Mouse (Mus musculus) macrophage (primary cell): Measurements from ENCODE around the gene Nepro. TPM values are rescaled to one million over a fixed set of nuclear protein-coding genes. Genes with fewer than 3 reads are reported as not detected.

Source experiments
- H3K27ac ChIP-seq: fragments of 350-480 bp; formaldehyde crosslinking; 2 replicates; pipeline ENCODE4 v1.9.0; 2021
- H3K36me3 ChIP-seq: fragments of 350-480 bp; formaldehyde crosslinking; 2 replicates; pipeline ENCODE4 v1.9.0; 2021; ENCODE audit errors: inconsistent target
- H3K4me3 ChIP-seq: fragments of 350-480 bp; formaldehyde crosslinking; 2 replicates; pipeline ENCODE4 v1.9.0; 2021; ENCODE audit errors: inconsistent target
- H3K79me2 ChIP-seq: fragments of 350-480 bp; formaldehyde crosslinking; 2 replicates; pipeline ENCODE4 v1.9.0; 2021; ENCODE audit errors: inconsistent target
- WGBS: methylation state at CpG from one replicate; pipeline ENCODE4 v1.1.7; 2026; ENCODE audit warnings: inconsistent platforms; ENCODE audit not compliant: missing documents; 5-methylcytosine and 5-hydroxymethylcytosine counted together
- polyA plus RNA-seq: library from polyadenylated mRNA; stranded (reverse); fragments of 250-400 nt; gene quantifications from 3 replicates; pipeline ENCODE4 v1.2.4, GENCODE M21; 2018; ENCODE audit warnings: inconsistent platforms

Nepro gene
- polyA plus RNA-seq, 1 experiment from 2014 or later: 7.6 TPM

GRCm38 (mm10) chr16:44725286-44726223, 1.5 kb downstream of the Nepro start:
- Histone ChIP-seq H3K36me3 (peaks cover 12% of the 10 kb centered on the region), H3K4me3 (peak overlapping the region; percentile 90), H3K79me2 (peaks cover 69% of the 10 kb centered on the region), H3K27ac (peak overlapping the region; percentile 78)
- WGBS: 39% methylated on average over 12 of the region's 14 CpGs

DNA sequence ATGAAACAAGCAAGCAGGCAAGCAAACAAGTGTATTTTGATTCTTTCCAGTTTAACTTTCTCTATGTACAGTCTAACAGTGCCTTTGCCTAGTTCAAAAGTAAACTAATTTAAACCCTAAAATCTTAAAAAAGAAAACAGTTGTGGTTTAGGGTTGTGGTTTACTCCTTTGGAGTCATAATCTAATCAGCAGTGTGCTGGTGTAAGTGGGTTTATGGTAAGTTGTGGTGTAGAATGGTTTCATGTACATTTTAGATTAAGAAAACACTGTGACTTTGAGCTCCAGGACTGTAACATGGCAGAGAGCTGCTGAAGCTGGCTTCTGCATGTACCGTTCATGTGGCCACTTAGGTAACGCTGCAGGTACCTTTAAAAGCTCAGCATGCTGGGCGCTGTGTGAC, 3.4 kb downstream of the Nepro start:
- no peak overlapping the region for H3K27ac ChIP-seq
- H3K36me3 ChIP-seq: peaks cover 31% of the 10 kb centered on the region
- WGBS: 81% methylated on average over 3 of the region's 3 CpGs
- H3K79me2 ChIP-seq: peaks cover 67% of the 10 kb centered on the region
- no peak overlapping the region for H3K4me3 ChIP-seq

DNA sequence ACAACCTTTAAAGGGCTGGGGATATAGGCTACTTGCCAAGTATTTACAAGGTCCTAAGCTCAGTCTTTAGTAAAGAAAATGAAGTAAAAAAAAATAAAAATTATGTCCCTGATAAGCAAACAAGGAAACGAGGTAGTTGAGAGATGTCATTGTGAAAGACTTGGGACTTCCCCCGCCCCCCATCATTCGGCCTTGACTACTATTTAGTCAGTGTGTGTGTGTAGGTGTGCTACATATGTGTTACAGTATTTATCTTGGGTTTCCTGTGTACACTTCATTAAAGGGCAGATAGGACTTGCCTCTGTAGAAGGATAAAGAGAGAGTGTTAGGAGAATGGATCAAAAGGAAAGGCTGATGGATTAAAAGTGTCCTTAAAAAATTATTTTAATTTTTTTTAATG, 10.0 kb downstream of the Nepro start:
- Histone ChIP-seq H3K36me3 (peaks cover 86% of the 10 kb centered on the region), H3K27ac (no peak overlapping the region), H3K4me3 (no peak overlapping the region), H3K79me2 (peaks cover 7% of the 10 kb centered on the region; the same call in 1 of the 2 replicates)
- WGBS: 60% methylated on average over 3 of the region's 3 CpGs

DNA sequence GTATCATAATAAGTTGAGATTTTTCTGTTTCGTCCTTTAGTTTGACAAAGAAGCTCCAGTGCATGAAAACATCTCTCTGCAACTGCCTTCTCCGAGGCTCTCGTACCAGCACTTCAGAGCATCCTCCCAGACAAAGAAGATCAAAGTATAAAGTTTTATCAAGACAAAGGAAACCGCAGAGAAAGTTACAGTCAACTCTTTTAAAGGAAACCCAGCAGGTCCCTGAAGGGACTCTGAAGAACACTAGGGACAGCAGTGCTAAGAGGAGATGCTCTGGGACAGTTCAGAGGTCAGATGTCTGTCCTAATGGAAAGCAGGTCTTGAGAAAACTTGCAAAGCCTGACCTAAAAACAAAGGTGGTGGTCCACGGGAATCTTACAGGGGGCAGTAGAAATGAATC, 11.6 kb downstream of the Nepro start:
- WGBS: 95% methylated on average over 5 of the region's 5 CpGs
- Histone ChIP-seq H3K4me3 (no peak overlapping the region), H3K27ac (no peak overlapping the region), H3K36me3 (peaks cover 86% of the 10 kb centered on the region), H3K79me2 (no peaks in the 10 kb centered on the region)

DNA sequence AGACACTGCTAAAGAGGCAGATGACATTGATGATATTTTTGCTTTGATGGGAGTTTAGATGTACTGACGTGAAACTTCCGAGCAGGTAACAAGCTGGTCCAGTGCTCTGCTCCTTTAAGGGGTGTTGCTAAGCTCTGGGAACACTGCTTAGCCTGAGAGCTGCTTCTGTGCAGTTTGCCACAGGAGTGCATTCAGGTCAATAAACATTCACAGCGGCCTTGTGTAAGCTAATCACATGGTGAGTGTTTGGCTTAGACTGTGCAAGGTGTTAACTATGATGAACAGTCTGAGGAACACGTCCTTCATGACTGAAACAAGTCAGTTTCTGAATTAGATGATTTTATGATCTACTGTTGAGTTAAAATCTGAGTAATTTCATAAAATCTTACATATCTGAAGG, 12.0 kb downstream of the Nepro start:
- peaks cover 86% of the 10 kb centered on the region for H3K36me3 ChIP-seq
- no peak overlapping the region for H3K27ac ChIP-seq
- no peak overlapping the region for H3K4me3 ChIP-seq
- WGBS: 95% methylated on average over 4 of the region's 4 CpGs
- no peaks in the 10 kb centered on the region for H3K79me2 ChIP-seq

DNA sequence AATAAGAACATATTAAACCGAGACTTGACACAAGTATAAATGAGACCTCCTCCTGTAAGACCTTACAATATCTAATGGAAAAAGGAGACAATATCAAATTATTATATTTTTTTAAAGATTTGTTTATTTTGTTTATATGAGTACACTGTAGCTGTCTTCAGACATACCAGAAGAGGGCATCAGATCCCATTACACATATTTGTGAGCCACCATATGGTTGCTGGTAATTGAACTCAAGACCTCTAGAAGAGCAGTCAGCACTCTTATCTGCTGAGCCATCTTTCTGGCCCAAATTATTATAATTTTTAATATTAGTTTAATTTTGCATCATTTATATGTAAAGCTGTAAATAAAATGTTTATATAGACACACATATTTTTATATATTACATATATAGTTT, 18.7 kb downstream of the Nepro start:
- H3K79me2 ChIP-seq: peaks cover 42% of the 10 kb centered on the region
- H3K36me3 ChIP-seq: peaks cover 42% of the 10 kb centered on the region
- 100% methylated on average over 1 of the region's 1 CpGs for WGBS
- H3K4me3 ChIP-seq: no peak overlapping the region
- H3K27ac ChIP-seq: no peak overlapping the region

- Histone ChIP-seq H3K79me2 (peaks cover 42% of the 10 kb centered on the region), H3K27ac (peak overlapping the region; percentile 84), H3K36me3 (peaks cover 18% of the 10 kb centered on the region; the same call in 1 of the 2 replicates), H3K4me3 (peak overlapping the region; percentile 89)
- WGBS: 7% methylated on average over 14 of the region's 14 CpGs
Observed at GRCm38 (mm10) chr16:44745471-44745865, 21.4 kb downstream of the Nepro start.

DNA sequence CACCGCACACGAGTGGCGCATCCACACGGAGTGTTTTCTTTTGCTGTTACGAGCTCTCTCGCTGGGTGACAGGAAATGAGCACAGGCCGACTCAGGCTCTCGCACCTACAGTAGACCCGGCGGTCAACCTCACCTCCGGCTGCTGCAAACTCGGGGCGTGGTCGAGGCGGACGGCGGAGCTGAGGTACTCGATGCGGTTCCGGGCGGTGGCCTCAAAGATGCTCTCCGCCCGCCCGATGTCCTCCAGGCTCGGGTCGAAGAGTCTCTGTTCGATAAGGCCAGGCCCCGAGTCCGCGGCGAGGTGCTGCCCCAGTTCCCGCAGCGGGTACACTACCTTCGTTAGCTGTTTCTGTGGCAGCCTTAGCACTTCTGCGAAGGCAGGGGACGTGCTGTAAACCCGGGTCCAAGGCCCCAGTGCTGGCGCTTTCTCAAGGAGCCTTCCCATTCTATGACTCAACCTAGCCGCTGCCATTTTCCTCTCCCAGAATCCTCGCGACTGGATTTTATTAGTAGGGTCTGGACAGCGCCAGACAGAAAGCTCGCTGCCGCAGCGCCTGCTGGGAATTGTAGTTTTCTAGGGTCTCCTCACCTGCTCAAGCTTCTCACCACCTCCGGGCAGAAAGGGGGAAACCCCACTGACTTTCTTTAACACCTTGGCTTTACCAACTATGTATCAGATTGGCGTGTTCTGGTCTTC, 21.9 kb downstream of the Nepro start, which contains the start of gene Gtpbp8:
Gene Gtpbp8, minus strand, starts transcription at position 498 of the 697 bp plus-strand sequence.
- WGBS: 1% methylated on average over 47 of the region's 47 CpGs

GRCm38 (mm10) chr16:44748007-44748406, 23.9 kb downstream of the Nepro start:
- 58% methylated on average over 3 of the region's 3 CpGs for WGBS
- no peaks in the 10 kb centered on the region for H3K36me3 ChIP-seq
- H3K4me3 ChIP-seq: no peak overlapping the region
- H3K27ac ChIP-seq: no peak overlapping the region
- peaks cover 29% of the 10 kb centered on the region for H3K79me2 ChIP-seq

More for the DNA sequence above, 21.9 kb downstream of the Nepro start, which contains the start of gene Gtpbp8:
- peaks cover 42% of the 10 kb centered on the region for H3K79me2 ChIP-seq
- H3K36me3 ChIP-seq: peaks cover 15% of the 10 kb centered on the region; the same call in 1 of the 2 replicates
- peak within 1 kb of the TSS; percentile 89 for H3K4me3 ChIP-seq
- H3K27ac ChIP-seq: peak within 1 kb of the TSS; percentile 84

- Histone ChIP-seq H3K79me2 (no peaks in the 10 kb centered on the region), H3K36me3 (no peaks in the 10 kb centered on the region), H3K4me3 (no peak overlapping the region), H3K27ac (peak overlapping the region; percentile 68)
- 7% methylated on average over 8 of the region's 8 CpGs for WGBS
Observed at GRCm38 (mm10) chr16:44757700-44758099, 33.6 kb downstream of the Nepro start.

- 0% methylated on average over 1 of the region's 1 CpGs for WGBS
- no peak overlapping the region for H3K4me3 ChIP-seq
- no peak overlapping the region for H3K27ac ChIP-seq
- peaks cover 21% of the 10 kb centered on the region for H3K79me2 ChIP-seq
- H3K36me3 ChIP-seq: no peaks in the 10 kb centered on the region
Observed at GRCm38 (mm10) chr16:44761811-44762210, 37.7 kb downstream of the Nepro start.

DNA sequence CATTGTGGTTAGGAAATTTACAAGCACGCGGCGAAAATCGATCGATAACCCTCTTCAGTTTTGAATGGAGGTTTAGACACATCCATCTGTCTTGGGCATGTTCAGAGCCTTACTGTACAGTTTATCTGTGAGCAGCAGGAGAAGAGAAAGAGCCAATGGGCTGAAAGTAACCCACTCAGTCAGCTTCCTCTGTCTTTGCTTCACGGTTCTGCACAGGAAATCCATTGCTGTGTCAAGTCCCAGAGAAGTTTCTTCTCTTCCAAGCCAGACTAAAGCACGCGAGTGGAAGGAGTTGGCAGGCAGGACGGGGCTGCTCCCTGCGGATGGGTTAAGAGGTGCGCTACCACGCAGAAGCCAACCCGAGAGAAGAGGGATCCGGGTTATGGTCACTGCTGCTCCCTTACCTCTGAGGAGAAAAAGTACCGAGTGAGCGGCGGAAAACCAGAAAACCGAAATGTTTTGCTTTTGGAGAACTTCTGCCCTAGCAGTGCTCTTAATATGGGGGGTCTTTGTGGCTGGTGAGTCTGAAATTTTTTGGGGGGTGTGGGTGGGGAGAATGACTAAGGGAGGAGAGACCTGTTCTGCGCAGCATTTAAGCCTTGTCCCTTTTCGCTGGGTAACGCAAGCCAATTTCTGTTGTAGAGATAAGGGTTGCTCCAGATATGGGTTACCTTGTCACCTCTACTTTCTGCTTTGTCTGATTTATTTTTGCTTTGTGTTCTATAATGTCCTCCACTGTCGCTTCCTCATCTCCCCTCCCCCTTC, 41.6 kb downstream of the Nepro start, which contains the start of gene Cd200r1:
Gene Cd200r1, plus strand, starts transcription at position 182 of the 765 bp plus-strand sequence.
- Histone ChIP-seq H3K36me3 (no peaks in the 10 kb centered on the region), H3K27ac (peak within 1 kb of the TSS; percentile 95), H3K79me2 (peaks cover 61% of the 10 kb centered on the region), H3K4me3 (peak within 1 kb of the TSS; percentile 87)
- under 1% methylated on average over 21 of the region's 22 CpGs for WGBS

- Histone ChIP-seq H3K4me3 (peak overlapping the region; percentile 87), H3K79me2 (peaks cover 67% of the 10 kb centered on the region), H3K27ac (peak overlapping the region; percentile 95), H3K36me3 (no peaks in the 10 kb centered on the region)
- WGBS: 3% methylated on average over 9 of the region's 9 CpGs
Observed at GRCm38 (mm10) chr16:44766320-44766892, 42.3 kb downstream of the Nepro start.

GRCm38 (mm10) chr16:44767506-44767905, 43.4 kb downstream of the Nepro start:
- H3K27ac ChIP-seq: peak overlapping the region; percentile 95
- H3K4me3 ChIP-seq: peak overlapping the region; percentile 87
- no peaks in the 10 kb centered on the region for H3K36me3 ChIP-seq
- WGBS: 40% methylated on average over 7 of the region's 7 CpGs
- H3K79me2 ChIP-seq: peaks cover 78% of the 10 kb centered on the region
